Mouse (Mus musculus): ENCODE measurements around the gene Fdxr. TPM values are rescaled to one million over a fixed set of nuclear protein-coding genes. Genes with fewer than 3 reads are reported as not detected.

Fdxr gene
- total and polyA plus RNA-seq, 2 experiments from 2014 or later: 10.1 to 18.2 TPM

DNA sequence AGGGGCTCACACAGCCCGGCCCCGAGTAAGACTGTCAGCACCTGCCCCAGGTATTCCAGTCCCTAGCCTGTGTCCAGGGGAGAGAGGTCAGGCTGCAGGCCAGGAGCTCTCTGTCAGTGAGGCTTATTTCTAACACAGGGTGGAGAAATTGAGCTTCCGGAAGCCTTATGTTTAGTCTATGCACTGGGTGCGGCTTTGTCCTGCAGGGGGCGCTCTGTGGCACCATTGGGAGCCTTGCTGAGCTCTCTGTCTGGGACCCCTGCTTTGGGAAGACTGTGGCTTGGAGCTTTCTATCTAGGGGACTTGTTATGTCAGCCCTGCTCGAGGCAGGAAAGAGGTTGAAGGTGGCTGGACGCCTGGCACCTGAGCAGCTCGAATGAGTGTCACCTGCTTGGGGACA is 52.0 kb downstream of the Fdxr start:
- Histone ChIP-seq H3K36me3 (replicated peaks; ENCODE audit: control insufficient read depth, insufficient read depth, low read length) (no peaks in the 10 kb centered on the region), H3K4me3 (ENCODE audit: low read depth, low read length) (no peak overlapping the region), H3K9ac (replicated peaks; ENCODE audit: low read depth, low read length) (no peak overlapping the region), H3K4me2 (ENCODE audit: low read depth, low read length) (no peak overlapping the region), H3K4me1 (ENCODE audit: control insufficient read depth, insufficient read depth) (peaks cover 56% of the 10 kb centered on the region), H3K9me3 (replicated peaks; ENCODE audit: control insufficient read depth, low read length) (no peaks in the 10 kb centered on the region), H3K27ac (ENCODE audit: low read depth) (no peak overlapping the region), H3K27me3 (ENCODE audit: control insufficient read depth, insufficient read depth, low read length) (no peaks in the 10 kb centered on the region)
- 50% methylated on average over 8 of the region's 8 CpGs for WGBS
- ATAC-seq (ENCODE audit: insufficient read depth, low read depth) (no peak), DNase-seq (ENCODE audit: low spot score) (peak; percentile 33)
- TF ChIP-seq CTCF (IDR thresholded peaks at IDR 0.05; ENCODE audit: low read depth) (peak; percentile 62), EP300 (IDR thresholded peaks at IDR 0.05; ENCODE audit: low read depth) (no peak)

DNA sequence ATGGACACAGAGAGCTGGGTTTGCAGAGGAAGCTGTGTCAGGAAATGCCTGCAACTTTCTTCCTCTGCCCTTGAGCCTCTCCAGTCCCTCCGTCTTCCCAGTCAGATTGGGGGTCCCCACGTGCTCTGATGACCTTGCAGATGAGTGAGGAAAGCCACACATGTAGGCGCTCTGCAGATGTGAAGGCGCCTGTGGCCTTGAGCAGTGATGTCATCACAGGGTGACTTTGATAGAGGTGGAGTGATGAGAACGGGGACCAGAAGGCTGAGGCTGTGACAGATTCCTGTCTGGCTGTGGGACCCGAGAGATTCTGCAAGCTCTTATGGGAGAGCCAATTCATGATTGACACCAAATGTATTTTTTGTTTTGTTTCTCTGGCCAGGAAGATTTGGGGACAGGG is 53.0 kb downstream of the Fdxr start:
- peaks cover 57% of the 10 kb centered on the region for H3K4me1 ChIP-seq (ENCODE audit: control insufficient read depth, insufficient read depth)
- H3K9ac ChIP-seq (replicated peaks; ENCODE audit: low read depth, low read length): no peak overlapping the region
- H3K9me3 ChIP-seq (replicated peaks; ENCODE audit: control insufficient read depth, low read length): no peaks in the 10 kb centered on the region
- ATAC-seq (ENCODE audit: insufficient read depth, low read depth) (no peak), DNase-seq (ENCODE audit: low spot score) (peak; percentile 28)
- TF ChIP-seq EP300 (IDR thresholded peaks at IDR 0.05; ENCODE audit: low read depth) (no peak), CTCF (IDR thresholded peaks at IDR 0.05; ENCODE audit: low read depth) (no peak)
- H3K36me3 ChIP-seq (replicated peaks; ENCODE audit: control insufficient read depth, insufficient read depth, low read length): no peaks in the 10 kb centered on the region
- WGBS: 20% methylated on average over 6 of the region's 6 CpGs
- no peaks in the 10 kb centered on the region for H3K27me3 ChIP-seq (ENCODE audit: control insufficient read depth, insufficient read depth, low read length)
- no peak overlapping the region for H3K4me3 ChIP-seq (ENCODE audit: low read depth, low read length)
- no peak overlapping the region for H3K27ac ChIP-seq (ENCODE audit: low read depth)
- no peak overlapping the region for H3K4me2 ChIP-seq (ENCODE audit: low read depth, low read length)

- no peak overlapping the region for H3K27ac ChIP-seq (ENCODE audit: low read depth)
- ATAC-seq (ENCODE audit: insufficient read depth, low read depth) (no peak), DNase-seq (ENCODE audit: low spot score) (no peak)
- H3K4me3 ChIP-seq (ENCODE audit: low read depth, low read length): no peak overlapping the region
- H3K4me2 ChIP-seq (ENCODE audit: low read depth, low read length): no peak overlapping the region
- no peak overlapping the region for H3K9ac ChIP-seq (replicated peaks; ENCODE audit: low read depth, low read length)
- H3K27me3 ChIP-seq (ENCODE audit: control insufficient read depth, insufficient read depth, low read length): no peaks in the 10 kb centered on the region
- no peaks in the 10 kb centered on the region for H3K9me3 ChIP-seq (replicated peaks; ENCODE audit: control insufficient read depth, low read length)
- H3K4me1 ChIP-seq (ENCODE audit: control insufficient read depth, insufficient read depth): peaks cover 61% of the 10 kb centered on the region
- TF ChIP-seq EP300 (IDR thresholded peaks at IDR 0.05; ENCODE audit: low read depth) (no peak), CTCF (IDR thresholded peaks at IDR 0.05; ENCODE audit: low read depth) (no peak)
- no peaks in the 10 kb centered on the region for H3K36me3 ChIP-seq (replicated peaks; ENCODE audit: control insufficient read depth, insufficient read depth, low read length)
- 44% methylated on average over 11 of the region's 11 CpGs for WGBS
Measured at GRCm38 (mm10) chr11:115223451-115223850, 53.4 kb downstream of the Fdxr start.

DNA sequence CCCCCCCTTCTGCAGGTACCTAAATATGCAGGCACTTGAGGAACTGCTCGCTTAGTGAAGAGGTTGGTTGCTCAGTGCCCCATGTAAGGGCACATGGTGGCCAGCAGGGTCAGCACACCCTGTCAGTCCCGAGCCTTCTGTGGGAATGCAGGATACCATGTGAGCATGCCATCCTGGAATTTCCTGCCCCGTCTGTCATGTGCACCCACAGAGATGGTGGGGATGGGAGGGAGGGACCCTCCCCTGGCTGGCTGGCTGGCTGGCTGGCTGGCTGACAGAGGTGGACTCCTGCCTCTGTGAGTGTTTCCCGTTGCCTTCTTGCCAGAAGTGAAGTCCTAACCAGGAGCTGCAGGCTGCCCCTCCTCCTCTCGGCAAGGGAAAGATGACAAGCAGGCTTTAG is 54.3 kb downstream of the Fdxr start:
- DNase-seq (ENCODE audit: low spot score) (peak; percentile 73), ATAC-seq (ENCODE audit: insufficient read depth, low read depth) (peak; percentile 72)
- Histone ChIP-seq H3K9ac (replicated peaks; ENCODE audit: low read depth, low read length) (no peak overlapping the region), H3K4me2 (ENCODE audit: low read depth, low read length) (peak overlapping the region; percentile 37), H3K4me3 (ENCODE audit: low read depth, low read length) (no peak overlapping the region), H3K4me1 (ENCODE audit: control insufficient read depth, insufficient read depth) (peaks cover 69% of the 10 kb centered on the region), H3K27ac (ENCODE audit: low read depth) (peak overlapping the region; percentile 74), H3K36me3 (replicated peaks; ENCODE audit: control insufficient read depth, insufficient read depth, low read length) (no peaks in the 10 kb centered on the region), H3K9me3 (replicated peaks; ENCODE audit: control insufficient read depth, low read length) (no peaks in the 10 kb centered on the region), H3K27me3 (ENCODE audit: control insufficient read depth, insufficient read depth, low read length) (no peaks in the 10 kb centered on the region)
- TF ChIP-seq CTCF (IDR thresholded peaks at IDR 0.05; ENCODE audit: low read depth) (no peak), EP300 (IDR thresholded peaks at IDR 0.05; ENCODE audit: low read depth) (no peak)
- 13% methylated on average over 5 of the region's 5 CpGs for WGBS

DNA sequence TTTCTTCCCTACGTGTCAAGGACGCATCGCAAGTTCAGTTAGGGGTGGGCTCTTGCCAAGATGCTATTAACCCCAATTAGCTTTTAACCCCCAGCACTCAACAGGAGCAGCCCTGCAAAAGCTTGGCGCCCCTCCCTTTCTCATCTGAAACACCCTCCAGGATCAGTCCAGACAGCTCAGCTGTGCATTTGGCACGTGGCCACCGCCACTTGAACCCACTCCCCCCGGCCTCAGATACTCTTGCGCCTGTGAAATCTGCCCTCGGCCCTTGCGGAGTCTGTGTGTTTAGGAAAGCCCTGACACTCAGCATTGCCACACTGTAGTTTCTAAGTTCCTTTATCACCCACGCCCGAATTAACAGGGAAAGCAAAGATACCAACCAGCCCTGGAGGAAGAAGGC is 54.8 kb downstream of the Fdxr start:
- no peaks in the 10 kb centered on the region for H3K27me3 ChIP-seq (ENCODE audit: control insufficient read depth, insufficient read depth, low read length)
- TF ChIP-seq EP300 (IDR thresholded peaks at IDR 0.05; ENCODE audit: low read depth) (peak; percentile 47; the same call in 1 of the 2 replicates), CTCF (IDR thresholded peaks at IDR 0.05; ENCODE audit: low read depth) (no peak)
- peak overlapping the region; percentile 37 for H3K4me2 ChIP-seq (ENCODE audit: low read depth, low read length)
- peak; percentile 48 for DNase-seq (ENCODE audit: low spot score)
- no peak overlapping the region for H3K9ac ChIP-seq (replicated peaks; ENCODE audit: low read depth, low read length)
- peaks cover 73% of the 10 kb centered on the region for H3K4me1 ChIP-seq (ENCODE audit: control insufficient read depth, insufficient read depth)
- no peak overlapping the region; the same call in 1 of the 2 replicates for H3K4me3 ChIP-seq (ENCODE audit: low read depth, low read length)
- 16% methylated on average over 12 of the region's 12 CpGs for WGBS
- H3K9me3 ChIP-seq (replicated peaks; ENCODE audit: control insufficient read depth, low read length): no peaks in the 10 kb centered on the region
- ATAC-seq (ENCODE audit: insufficient read depth, low read depth): peak; percentile 27
- H3K27ac ChIP-seq (ENCODE audit: low read depth): peak overlapping the region; percentile 74
- no peaks in the 10 kb centered on the region for H3K36me3 ChIP-seq (replicated peaks; ENCODE audit: control insufficient read depth, insufficient read depth, low read length)

- DNase-seq (ENCODE audit: low spot score) (no peak), ATAC-seq (ENCODE audit: insufficient read depth, low read depth) (no peak; the same call in 1 of the 2 replicates)
- Histone ChIP-seq H3K36me3 (replicated peaks; ENCODE audit: control insufficient read depth, insufficient read depth, low read length) (no peaks in the 10 kb centered on the region), H3K9ac (replicated peaks; ENCODE audit: low read depth, low read length) (no peak overlapping the region), H3K4me2 (ENCODE audit: low read depth, low read length) (no peak overlapping the region), H3K27me3 (ENCODE audit: control insufficient read depth, insufficient read depth, low read length) (no peaks in the 10 kb centered on the region), H3K27ac (ENCODE audit: low read depth) (peak overlapping the region; percentile 70), H3K9me3 (replicated peaks; ENCODE audit: control insufficient read depth, low read length) (no peaks in the 10 kb centered on the region), H3K4me3 (ENCODE audit: low read depth, low read length) (no peak overlapping the region), H3K4me1 (ENCODE audit: control insufficient read depth, insufficient read depth) (peaks cover 74% of the 10 kb centered on the region)
- WGBS: 80% methylated on average over 10 of the region's 10 CpGs
- TF ChIP-seq EP300 (IDR thresholded peaks at IDR 0.05; ENCODE audit: low read depth) (no peak), CTCF (IDR thresholded peaks at IDR 0.05; ENCODE audit: low read depth) (no peak)
Measured at GRCm38 (mm10) chr11:115219685-115220084, 57.2 kb downstream of the Fdxr start.
